Mouse (Mus musculus): ENCODE data around the gene Ssbp4. TPM values are rescaled to one million over a fixed set of nuclear protein-coding genes. Genes with fewer than 3 reads are reported as not detected.

The Ssbp4 gene
- total RNA-seq (2015; ENCODE audit: low replicate concordance) (9.0 and 13.0 TPM in 2 replicates), total RNA-seq (2017; ENCODE audit: low replicate concordance) (18.1 and 30.6 TPM in 2 replicates)

DNA sequence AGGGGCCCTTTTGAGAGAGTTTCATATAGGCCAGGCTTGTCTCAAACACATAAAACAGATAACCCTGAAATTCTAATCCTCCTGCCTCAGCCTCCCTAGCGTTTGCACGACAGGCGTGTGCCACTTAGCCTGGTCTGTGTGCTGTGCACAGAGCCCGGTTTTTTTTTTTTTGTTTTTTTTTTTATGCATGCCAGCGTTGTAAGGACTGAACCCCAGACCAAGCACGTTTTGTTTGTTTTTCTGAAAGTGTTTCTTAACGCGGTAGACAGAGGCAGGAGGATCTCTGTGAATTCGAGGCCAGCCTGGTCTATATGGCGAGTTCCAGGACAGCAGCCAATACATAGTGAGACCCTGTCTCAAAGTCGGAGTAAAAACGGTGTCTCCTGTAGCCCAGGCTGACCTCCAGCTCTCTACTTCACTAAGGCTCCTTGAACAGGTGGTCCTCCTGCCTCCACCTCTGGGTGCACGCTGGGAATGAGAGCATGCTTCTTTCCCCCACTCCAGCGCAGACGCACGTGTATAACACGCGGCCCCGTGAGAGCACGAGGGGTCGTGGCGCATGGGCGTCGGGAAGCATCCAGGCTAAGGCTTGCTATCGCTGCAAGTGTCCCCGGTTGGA lies at the start of gene Ssbp4:
Gene Ssbp4, minus strand, starts transcription at position 124 of the 619 bp plus-strand sequence.
- ATAC-seq (replicated peaks; ENCODE audit: low FRiP score, poor library complexity, severe bottlenecking): no peak

DNA sequence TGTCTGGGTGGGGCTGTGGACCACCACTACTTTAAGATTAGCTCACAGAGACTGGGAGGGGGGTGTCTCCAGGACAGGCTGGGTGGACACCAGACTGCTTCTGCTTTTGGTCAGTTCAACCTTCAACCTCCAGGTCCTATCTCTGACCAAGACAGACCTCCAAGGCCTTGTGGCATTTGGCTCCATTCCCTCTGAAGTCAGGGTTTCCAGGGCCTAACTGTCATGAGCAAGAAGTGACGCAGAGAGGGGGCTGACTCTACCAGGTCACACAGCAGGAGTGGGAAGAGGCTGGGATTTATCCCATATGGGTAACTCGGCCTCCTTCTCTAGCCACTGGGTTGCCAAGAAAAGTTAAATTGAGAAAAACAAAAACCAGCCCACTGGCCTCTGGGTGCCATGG lies 49.1 kb upstream of the Ssbp4 start:
- no peak for ATAC-seq (replicated peaks; ENCODE audit: low FRiP score, poor library complexity, severe bottlenecking)

DNA sequence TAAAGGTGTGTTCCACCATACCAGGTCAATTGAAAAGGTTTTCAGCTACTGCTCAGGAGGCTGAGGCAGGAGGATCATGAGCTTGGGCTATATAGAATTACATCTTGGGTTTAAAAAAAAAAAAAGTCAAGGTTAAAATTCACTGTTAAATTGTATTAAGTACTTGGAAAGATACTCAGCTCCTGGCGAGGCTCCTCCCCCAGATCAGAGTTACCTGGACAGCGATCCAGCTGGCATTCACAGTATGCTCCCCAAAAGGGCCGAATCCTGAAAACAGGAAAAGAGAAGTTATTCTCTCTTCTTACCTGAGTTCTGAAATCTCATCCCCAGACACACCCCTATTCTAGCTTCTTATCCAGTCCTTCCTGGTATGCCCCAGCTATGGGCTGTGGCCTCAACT lies 48.5 kb upstream of the Ssbp4 start:
- no peak for ATAC-seq (replicated peaks; ENCODE audit: low FRiP score, poor library complexity, severe bottlenecking)

DNA sequence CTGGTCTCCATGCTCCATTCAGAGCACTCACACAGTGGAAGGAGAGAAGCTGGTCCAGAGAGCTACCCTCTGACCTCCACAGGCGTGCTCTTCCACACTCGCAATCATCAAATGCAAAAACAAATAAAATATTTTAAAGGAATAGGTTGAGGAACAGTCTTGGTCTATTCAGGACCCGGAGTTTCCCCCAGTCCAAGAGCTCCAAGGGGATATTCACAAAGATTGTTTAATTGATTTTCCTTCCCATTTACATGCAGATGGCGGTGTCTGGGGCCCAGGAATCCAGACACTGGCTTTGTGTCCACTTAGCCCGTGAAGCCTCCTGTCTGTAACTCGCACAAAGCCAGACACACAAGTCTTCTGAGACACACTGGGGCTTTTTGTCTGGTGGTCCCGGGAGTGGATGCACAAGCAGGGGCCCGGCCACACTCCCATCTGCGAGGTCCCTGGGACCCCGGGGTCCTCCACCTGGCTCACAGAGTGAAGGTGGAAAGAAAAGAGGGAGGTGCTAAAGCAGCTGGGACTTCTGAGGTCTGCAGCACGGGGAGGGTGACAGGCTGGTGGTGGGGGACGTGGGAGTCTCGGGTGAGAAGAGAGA lies 47.6 kb upstream of the Ssbp4 start:
- no peak for ATAC-seq (replicated peaks; ENCODE audit: low FRiP score, poor library complexity, severe bottlenecking)

DNA sequence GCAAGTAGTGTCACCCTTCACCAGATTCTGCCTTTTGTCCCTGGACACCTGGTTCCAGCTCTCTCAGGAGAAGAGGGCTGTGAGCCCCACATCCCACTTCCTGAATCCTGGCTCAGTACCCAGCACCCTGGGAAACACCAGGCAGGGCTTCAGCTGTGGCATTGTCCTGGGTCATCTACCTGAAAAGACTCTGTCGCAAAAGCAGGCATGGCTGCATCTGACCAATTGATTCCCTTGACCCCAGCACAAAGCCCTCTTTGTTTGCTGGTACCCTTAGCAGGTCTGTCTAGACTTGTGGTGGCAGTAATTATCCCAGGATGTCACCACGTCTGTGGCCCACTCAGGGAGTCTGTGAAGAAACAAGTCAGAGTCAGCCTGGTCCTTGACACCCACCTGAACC lies 46.8 kb upstream of the Ssbp4 start:
- ATAC-seq (replicated peaks; ENCODE audit: low FRiP score, poor library complexity, severe bottlenecking): no peak

DNA sequence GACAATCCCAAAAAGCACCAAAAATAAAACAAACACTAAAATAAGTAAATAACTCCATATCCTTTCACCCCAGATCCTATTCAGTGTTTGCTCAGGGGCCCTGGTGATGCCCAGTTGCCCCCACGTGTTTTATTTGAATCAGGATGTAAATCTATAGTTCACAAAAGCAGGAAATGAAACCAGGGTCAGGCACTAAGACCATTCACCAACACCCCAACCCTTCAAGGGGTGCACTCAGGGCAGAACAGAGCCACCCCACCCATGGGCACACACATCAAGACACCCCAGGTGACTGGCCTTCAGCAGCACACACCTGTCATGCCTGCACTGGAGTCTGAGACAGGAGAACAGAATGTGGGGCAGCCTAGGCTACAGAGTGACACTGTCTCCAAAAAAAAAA lies 45.4 kb upstream of the Ssbp4 start:
- ATAC-seq (replicated peaks; ENCODE audit: low FRiP score, poor library complexity, severe bottlenecking): no peak

DNA sequence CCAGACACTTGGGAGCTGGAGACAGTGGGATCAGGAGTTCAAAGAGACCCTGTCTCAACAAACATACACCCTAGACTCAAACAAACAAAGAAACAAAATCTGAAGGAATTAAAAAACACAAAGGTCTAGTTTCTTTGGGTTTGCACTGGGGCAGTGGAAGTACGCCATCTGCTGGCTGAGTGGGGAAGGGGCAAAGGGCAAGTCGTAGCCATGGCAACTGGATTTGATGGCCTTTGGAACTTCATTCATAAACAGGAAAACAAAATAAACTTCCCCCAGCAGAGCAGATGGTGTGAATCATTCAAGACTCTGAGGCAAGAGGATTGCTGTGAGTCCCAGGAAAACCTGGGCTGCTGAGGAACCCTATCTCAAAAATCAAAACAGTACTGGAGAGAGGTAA lies 44.6 kb upstream of the Ssbp4 start:
- 0 out of 2 replicates have a peak, but pooled peaks have one; percentile 43 for ATAC-seq (replicated peaks; ENCODE audit: low FRiP score, poor library complexity, severe bottlenecking)

DNA sequence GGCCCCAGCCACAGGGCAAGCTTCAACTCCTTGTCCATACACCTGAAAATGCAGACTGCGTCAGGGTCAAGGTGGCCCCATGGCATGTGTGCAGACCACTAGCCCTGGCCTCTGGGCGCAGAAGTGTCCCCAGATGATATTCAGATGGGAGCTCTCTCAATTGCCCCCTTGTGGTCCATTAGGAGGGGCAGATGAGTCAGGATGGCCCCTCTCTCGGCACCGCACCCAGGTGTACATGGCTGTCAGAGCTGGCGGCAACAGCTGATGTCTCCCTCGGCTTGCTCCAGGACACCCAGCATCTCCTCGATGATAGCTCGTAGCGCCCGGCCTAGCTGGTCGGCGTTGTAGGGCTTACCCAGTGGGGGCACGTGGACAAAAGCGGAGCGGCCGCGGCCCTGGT lies 41.7 kb upstream of the Ssbp4 start:
- ATAC-seq (replicated peaks; ENCODE audit: low FRiP score, poor library complexity, severe bottlenecking): no peak

DNA sequence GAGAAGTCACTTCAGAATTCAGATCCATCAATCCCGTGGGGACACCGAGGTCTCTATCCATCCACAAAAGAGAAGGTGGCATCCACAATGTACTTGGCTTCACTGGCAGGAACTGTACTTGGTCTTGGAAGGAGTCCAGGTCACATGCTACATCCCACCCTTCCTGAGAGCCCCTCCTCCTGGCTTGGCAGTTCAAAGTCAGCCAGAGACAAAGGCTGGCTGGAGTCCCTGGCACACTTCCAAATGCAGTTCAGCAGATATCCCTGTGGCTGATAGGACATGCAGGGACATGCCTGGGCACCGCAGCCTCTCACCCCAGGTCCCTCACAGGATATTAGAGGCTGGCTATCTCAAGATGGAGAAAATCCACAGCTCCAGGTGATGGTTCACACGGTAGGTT lies 40.7 kb upstream of the Ssbp4 start:
- peak; percentile 43; the same call in 1 of the 2 replicates for ATAC-seq (replicated peaks; ENCODE audit: low FRiP score, poor library complexity, severe bottlenecking)

DNA sequence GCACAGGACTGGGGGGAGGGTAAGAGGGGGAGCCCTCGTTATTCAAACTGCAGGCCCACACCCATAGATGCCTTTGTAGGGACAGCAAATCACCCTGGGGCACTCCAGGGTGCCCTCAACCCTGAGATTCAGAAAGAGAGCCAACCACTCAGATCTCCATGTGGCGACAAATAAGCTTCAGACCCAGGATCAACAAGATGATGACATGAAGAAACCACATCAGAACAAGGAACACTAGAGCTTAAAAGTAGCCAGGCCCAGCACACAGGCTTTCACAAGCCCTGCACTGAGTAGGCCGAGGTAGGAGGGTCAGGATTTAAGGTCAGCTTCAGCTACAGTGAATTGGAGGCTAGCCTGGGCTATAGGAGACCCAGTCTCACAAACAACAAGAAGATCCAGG lies 40.2 kb upstream of the Ssbp4 start:
- ATAC-seq (replicated peaks; ENCODE audit: low FRiP score, poor library complexity, severe bottlenecking): no peak

DNA sequence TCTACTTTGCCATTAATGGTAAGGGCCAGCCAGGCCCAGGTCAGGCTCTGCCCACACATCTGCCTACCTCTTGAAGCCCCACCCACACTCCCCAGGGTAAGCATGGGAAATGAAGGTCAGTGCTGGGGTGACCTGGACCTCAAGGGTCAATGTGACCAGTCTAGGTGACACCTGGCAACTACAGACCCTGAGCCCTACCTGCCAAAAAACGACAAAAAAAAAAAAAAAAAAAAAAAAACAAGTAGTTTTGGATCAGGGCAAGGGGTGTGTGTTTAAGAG lies 39.4 kb upstream of the Ssbp4 start:
- no peak for ATAC-seq (replicated peaks; ENCODE audit: low FRiP score, poor library complexity, severe bottlenecking)

DNA sequence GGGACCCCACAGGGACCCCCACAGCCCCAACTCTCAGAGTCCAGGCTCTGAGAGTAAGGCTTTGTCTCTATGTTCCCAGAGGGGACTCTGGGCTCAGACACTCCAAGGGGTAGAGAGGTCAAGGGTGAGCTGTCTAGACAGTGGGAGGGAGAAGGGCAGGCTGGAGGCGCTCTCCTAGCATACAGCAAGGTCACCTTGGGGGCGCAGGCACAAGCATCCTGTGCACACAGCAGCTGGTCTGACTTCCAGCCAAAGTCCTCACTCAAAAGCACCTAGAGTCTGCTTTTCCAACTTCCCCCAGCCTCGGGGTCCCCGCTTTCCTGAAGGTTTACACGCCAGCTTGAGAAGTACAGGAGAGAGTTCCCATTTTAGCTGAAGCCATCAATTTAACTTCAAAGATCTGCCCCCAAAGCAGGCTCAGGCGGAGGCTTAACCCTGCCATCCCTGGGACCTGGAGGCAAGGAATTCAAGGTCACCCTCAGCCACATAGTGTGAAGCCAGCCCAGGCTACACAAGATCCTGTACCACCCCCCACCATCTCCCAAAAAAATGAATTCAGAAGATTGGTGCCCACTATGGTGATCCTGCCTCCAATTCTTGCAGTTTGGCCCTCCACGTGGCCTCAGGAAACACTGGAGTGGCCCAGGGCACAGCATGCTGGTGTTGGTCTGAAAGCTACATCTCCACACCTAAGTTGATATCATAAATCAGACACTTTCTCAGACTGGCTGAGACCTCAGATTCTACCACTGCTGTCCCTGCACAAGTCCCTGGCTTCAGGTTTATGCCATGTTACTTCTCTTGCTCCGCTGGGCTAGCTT lies 38.9 kb upstream of the Ssbp4 start:
- ATAC-seq (replicated peaks; ENCODE audit: low FRiP score, poor library complexity, severe bottlenecking): no peak

DNA sequence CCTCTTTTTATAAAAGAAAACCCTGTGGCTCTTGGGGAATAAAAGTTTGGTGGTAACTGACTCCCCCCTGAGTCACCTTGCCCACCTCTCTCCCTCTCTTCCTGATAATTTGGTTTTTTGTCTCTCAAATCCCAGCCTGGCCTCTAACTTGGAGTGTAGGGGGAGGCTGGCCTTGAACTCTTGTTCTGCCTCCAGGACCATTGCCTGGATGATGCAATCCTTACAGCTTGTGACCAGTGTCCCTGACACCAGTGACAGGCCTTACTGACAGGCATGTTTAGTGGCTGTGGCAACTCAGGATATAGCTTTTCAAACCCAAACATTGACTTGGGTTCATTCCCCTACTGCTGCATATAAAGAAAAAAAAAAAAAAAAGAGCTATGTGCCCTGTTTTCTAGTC lies 38.1 kb upstream of the Ssbp4 start:
- ATAC-seq (replicated peaks; ENCODE audit: low FRiP score, poor library complexity, severe bottlenecking): no peak

DNA sequence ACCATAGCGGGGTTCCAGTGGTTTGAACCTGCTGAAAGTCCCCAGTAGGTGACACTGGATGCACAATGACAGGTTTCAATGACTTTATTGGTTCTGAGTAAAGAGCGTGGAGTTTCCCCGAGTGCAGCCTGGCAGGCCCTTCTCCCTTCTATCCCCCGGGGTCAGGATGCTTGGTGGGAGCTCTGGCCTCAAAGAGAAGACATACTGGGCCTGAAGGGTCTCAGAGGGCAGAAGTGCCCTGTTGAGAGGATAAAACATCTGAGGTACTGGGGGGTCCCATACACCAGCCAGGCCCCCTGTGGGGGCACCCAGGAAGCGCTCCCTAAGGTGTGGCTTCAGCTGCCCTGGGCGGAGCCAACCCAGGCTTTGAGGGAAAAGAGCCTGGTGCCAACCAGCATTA lies 37.7 kb upstream of the Ssbp4 start:
- ATAC-seq (replicated peaks; ENCODE audit: low FRiP score, poor library complexity, severe bottlenecking): no peak

DNA sequence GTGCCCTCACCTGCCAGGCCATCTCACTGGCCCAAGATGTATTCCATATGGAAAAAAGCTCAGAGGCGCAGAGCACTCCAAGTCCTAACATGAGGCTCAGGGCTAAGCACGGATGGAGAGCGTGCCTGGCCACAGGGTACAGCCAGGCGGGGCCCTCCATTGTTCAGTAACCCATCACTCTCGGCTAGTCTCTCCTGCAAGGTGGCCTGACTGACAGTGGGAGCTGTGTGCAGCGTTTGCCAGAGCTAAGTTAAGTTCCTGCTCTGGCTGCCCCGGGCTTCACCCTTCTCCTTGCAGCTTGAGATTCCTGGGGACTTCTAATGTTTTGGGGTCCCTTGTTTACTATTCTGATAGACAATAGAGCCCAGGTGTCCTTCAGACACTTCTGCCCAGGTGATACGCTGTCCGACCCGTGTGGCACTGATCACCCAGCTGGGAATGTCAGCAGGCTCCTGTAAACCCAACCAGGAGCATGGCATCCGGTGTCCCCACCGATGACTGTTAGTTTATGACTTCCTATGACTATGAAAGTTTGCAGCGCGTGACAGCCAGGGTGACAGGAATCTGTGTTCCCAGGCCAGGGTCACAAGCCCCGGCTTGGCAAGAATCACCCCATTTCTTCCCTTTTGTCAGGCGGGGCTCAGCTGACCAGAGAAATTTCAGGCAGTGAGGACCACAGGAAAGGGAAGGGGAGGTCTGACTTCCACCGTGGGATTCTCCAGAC lies 37.0 kb upstream of the Ssbp4 start:
- ATAC-seq (replicated peaks; ENCODE audit: low FRiP score, poor library complexity, severe bottlenecking): no peak

DNA sequence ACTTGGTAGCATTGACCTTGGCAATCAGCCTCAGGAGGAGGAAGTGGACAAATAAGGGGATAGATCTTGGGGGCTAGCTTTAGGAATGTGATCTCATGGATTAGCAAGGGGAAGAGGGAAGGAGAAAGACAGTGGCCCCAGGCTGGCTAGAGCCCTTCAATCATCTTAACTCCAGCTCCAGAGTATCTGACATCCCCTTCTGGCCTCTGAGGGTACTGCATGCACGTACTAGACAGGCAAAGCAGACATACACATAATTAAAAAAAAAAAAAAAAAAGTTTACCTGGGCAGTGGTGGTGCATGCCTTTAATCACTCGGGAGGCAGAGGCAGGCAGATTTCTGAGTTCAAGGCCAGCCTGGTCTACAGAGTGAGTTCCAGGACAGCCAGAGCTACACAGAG lies 35.4 kb upstream of the Ssbp4 start:
- no peak for ATAC-seq (replicated peaks; ENCODE audit: low FRiP score, poor library complexity, severe bottlenecking)

DNA sequence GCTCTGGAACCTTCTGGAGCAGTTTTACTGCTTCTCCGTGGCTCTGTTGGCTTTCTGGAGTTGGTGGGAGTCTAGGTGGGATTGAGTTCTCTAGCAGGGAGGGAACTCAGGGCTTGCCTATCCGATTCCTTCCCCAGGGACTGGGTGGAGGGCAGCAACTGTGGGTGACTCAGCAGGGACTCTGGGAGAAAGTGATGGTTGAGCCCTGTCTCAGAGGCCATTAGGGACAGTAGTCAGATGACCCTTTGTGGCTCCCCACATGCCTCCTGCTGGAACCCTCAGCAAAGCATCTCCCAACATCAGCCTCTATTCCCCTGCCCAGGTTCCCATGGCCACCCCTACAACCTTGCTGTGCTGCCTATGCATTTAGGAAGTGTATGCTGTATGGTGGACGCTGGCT lies 34.3 kb upstream of the Ssbp4 start:
- ATAC-seq (replicated peaks; ENCODE audit: low FRiP score, poor library complexity, severe bottlenecking): no peak

DNA sequence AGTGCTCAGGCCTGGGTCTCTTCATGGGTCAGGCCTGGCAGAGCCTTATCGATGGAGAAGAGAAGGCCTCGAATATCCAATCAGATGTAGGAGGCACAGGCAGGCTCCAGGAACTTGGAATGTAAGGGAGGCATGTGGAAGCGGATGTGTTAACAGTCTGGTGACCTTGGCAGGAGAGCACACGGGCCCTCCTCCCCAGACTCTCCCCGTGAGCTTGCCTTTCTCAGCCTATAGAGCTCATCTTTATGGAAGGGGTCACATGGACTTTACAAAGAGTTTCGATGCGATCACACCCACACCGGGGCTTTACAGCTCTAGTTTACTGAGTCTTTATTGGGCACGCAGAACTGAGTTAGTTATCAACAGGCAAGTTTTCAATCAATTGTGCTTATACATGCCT lies 30.1 kb upstream of the Ssbp4 start:
- ATAC-seq (replicated peaks; ENCODE audit: low FRiP score, poor library complexity, severe bottlenecking): no peak

DNA sequence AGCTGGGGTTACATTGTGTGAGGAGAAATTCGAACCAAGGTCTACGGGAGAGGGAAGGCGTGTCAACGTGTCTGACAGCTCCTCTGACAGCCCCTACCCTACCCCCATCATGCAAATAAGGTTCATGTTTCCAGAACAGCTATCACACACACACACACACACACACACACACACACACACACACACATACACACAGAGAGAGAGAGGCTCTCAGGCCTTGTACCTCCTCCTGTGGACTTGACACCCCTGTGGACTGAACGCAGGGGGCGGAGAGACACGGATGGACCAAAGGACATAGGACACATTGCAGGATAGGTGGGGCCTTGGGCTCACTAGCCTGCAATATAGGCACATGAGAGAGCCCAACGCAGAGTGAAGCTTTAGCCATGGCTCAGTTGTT lies 28.2 kb upstream of the Ssbp4 start:
- no peak for ATAC-seq (replicated peaks; ENCODE audit: low FRiP score, poor library complexity, severe bottlenecking)

DNA sequence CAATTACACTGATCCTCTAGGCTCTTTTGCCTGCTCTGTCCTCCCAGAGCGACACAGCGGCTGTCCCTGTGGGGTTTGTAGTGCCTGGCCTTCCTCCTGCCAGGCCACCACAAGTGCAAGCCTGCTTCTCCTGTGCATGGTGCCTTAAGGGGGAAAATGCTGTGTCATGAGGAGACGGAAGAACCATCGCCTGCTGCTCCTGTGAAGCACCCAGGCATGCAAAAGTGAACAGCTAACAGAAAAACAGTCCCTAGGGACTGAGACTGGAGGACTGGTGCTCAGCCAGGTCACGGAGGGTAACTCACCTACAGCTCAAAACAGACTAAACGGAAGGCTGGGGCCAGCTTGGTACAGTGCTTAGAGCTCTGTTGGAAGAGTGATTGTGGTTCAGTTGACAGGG lies 26.9 kb upstream of the Ssbp4 start:
- ATAC-seq (replicated peaks; ENCODE audit: low FRiP score, poor library complexity, severe bottlenecking): peak; percentile 41

DNA sequence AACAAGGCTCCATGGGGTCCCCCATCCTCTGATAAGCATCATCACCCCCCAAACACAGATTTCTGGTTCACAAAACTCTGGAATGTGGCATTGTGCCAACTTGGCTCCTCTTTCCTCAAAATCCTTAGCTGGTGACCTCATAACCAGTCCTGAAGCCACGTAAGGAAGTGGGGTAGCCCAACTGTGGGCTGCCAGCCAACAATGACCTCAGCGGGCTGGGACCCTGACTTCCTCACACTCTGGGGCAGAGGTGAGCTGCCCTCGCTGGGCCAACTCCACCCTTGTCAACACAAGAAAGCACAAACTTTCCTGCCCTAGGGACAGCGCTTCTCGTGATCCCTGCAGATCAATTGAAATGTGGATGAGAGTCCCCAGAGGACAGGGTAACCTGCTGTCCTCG lies 25.4 kb upstream of the Ssbp4 start:
- ATAC-seq (replicated peaks; ENCODE audit: low FRiP score, poor library complexity, severe bottlenecking): no peak
